Mouse (Mus musculus) limb, embryonic 14.5 days (tissue): ENCODE results near the gene Hist1h2bm. TPM values are rescaled to one million over a fixed set of nuclear protein-coding genes. Genes with fewer than 3 reads are reported as not detected.
A peak's percentile ranks its signal among the peaks of the same experiment; 100 is the strongest.
"Not testable (repeated sequence)": the region's sequence is repeated elsewhere in the genome, so short reads cannot be mapped to it uniquely, and the experiment has no call there.

Experiments used
- ATAC-seq: fragments of 200-750 bp; cut with Nextera tagmentation; 2 replicates; pipeline ENCODE4 v1.8.0; 2017; ENCODE audit warnings: low read depth, moderate number of reproducible peaks, moderate TSS enrichment; ENCODE audit not compliant: low FRiP score
- DNase-seq: peaks from one replicate; pipeline ENCODE4 v3.0.0-alpha.2; 2015; ENCODE audit warnings: low spot score
- H3K27ac ChIP-seq: fragments of 300-500 bp; sonication (generic); replicated peaks from 2 replicates; pipeline ENCODE4 v1.5.1; 2014; ENCODE audit warnings: low read depth, mild to moderate bottlenecking, low read length, moderate library complexity, mixed read lengths
- H3K27me3 ChIP-seq: fragments of 300-500 bp; sonication (generic); 2 replicates; pipeline ENCODE4 v1.6.1; 2014; ENCODE audit warnings: low read length, mixed read lengths; ENCODE audit not compliant: control insufficient read depth, insufficient read depth
- H3K36me3 ChIP-seq: fragments of 300-500 bp; sonication (generic); 2 replicates; pipeline ENCODE4 v1.6.1; 2014; ENCODE audit warnings: mild to moderate bottlenecking, low read length, moderate library complexity, mixed read lengths; ENCODE audit not compliant: control insufficient read depth, insufficient read depth
- H3K4me1 ChIP-seq: fragments of 300-500 bp; sonication (generic); 2 replicates; pipeline ENCODE4 v1.6.1; 2014; ENCODE audit warnings: antibody characterized with exemption, low read length, mixed read lengths; ENCODE audit not compliant: control insufficient read depth, insufficient read depth
- H3K4me2 ChIP-seq: fragments of 300-500 bp; sonication (generic); replicated peaks from 2 replicates; pipeline ENCODE4 v1.6.1; 2014; ENCODE audit warnings: low read depth, mild to moderate bottlenecking, low read length, moderate library complexity; ENCODE audit not compliant: severe bottlenecking
- H3K4me3 ChIP-seq: fragments of 300-500 bp; sonication (generic); replicated peaks from 2 replicates; pipeline ENCODE4 v1.5.1; 2014; ENCODE audit warnings: low read length
- H3K9ac ChIP-seq: fragments of 300-500 bp; sonication (generic); 2 replicates; pipeline ENCODE4 v1.6.1; 2014; ENCODE audit warnings: mild to moderate bottlenecking, low read depth, low read length, moderate library complexity; ENCODE audit not compliant: severe bottlenecking
- H3K9me3 ChIP-seq: fragments of 300-500 bp; sonication (generic); 2 replicates; pipeline ENCODE4 v1.6.1; 2016; ENCODE audit warnings: low read length; ENCODE audit not compliant: control insufficient read depth
- POLR2A ChIP-seq: fragments of 200-500 bp; IDR thresholded peaks from 2 replicates; pipeline ENCODE4 v1.8.0; 2012; ENCODE audit warnings: inconsistent platforms, mild to moderate bottlenecking, moderate library complexity, borderline replicate concordance; ENCODE audit not compliant: insufficient read depth, insufficient read length; ENCODE audit errors: extremely low read depth
- WGBS: fragments of 180-500 bp; shearing (Covaris S2); extraction: QIAGEN DNeasy Blood & Tissue Kit; methylation state at CpG from one replicate; pipeline ENCODE4 v1.1.7; 2014; 5-methylcytosine and 5-hydroxymethylcytosine counted together
- microRNA-seq: library from miRNA; unstranded; fragments of <30 nt; microRNA quantifications from one replicate; pipeline ENCODE4, GENCODE M21; 2016
- polyA plus RNA-seq, 2 experiments: library from polyadenylated mRNA; depleted of rRNA in 1 of 2; stranded (reverse) in 1 of 2; unstranded in 1 of 2; fragments of >200 nt; fragmentation: Nextera tagmentation in 1 of 2; extraction: Ambion mirVana in 1 of 2; gene quantifications; 2 replicates each; pipeline versions ENCODE4 v1.2.1 to v1.2.3; 2012 to 2014

Hist1h2bm gene
- polyA plus RNA-seq, 2 experiments = 4.8 to 15.1 TPM

DNA sequence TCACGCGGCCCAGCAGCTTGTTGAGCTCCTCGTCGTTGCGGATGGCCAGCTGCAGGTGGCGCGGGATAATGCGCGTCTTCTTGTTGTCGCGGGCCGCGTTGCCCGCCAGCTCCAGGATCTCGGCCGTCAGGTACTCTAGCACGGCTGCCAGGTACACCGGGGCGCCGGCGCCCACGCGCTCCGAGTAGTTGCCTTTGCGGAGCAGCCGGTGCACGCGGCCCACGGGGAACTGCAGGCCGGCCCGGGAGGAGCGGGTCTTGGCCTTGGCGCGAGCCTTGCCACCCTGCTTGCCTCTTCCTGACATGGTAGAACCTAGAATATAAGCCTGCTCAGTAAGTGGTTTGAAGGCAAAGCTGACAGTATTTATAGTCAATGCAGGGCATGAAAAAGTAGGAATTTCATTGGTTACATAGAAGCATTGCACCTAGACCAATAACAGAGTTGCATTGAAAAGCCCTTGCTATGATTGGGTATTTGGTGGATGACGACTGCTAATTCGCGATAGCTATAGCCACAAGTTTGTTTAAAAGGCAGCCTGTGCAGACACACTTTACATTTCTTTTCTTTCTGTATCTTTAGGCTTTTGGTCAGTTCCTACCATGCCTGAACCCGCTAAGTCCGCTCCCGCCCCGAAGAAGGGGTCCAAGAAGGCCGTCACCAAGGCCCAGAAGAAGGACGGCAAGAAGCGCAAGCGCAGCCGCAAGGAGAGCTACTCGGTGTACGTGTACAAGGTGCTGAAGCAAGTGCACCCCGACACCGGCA, 31.9 kb downstream of the Hist1h2bm start, which contains the start of the genes Hist1h2ak and Hist1h2bn:
TSS of gene Hist1h2ak (minus strand) at position 304 of the 762 bp plus-strand sequence.
TSS of gene Hist1h2bn (plus strand) at position 600 of the 762 bp plus-strand sequence.
- H3K36me3 ChIP-seq, H3K9me3 ChIP-seq, H3K27me3 ChIP-seq: not testable (repeated sequence)
- H3K9ac ChIP-seq = peak within 1 kb of the TSS; percentile 61
- 1% methylated on average over 19 of the region's 50 CpGs for WGBS
- peak; percentile 98 for DNase-seq
- H3K27ac ChIP-seq = peak within 1 kb of the TSS; percentile 89
- peak within 1 kb of the TSS; percentile 63 for H3K4me2 ChIP-seq
- peaks cover 20% of the 10 kb centered on the region for H3K4me1 ChIP-seq
- H3K4me3 ChIP-seq = peak within 1 kb of the TSS; percentile 43
- peak; percentile 66; the same call in 1 of the 2 replicates for TF ChIP-seq POLR2A
- ATAC-seq = peak; percentile 91

DNA sequence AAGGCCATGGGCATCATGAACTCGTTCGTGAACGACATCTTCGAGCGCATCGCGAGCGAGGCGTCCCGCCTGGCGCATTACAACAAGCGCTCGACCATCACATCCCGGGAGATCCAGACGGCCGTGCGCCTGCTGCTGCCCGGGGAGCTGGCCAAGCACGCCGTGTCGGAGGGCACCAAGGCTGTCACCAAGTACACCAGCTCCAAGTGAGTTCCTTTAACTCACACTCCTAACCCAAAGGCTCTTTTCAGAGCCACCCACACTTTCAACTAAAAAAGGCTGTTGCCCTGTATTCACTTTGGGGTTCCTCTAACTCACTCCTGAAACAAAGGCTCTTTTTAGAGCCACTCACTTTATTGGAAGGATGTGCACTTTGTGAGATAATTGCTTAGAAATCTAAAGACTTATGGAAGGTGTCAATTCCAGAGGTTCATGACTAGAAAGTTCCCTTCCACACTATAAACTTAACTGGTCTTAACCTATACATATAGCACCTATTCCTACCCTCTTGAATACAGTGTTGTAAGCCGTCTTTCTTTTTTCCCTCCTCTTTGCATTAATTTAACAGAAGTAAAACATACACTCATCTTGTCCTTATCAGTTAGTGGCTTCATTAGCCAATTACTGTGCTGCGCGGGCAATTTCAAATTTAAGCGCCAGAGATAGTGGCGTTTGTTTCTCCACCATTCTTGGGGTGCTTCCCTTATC, 32.6 kb downstream of the Hist1h2bm start:
- H3K4me1 ChIP-seq = peaks cover 14% of the 10 kb centered on the region
- H3K9me3 ChIP-seq, H3K36me3 ChIP-seq, ATAC-seq, H3K27me3 ChIP-seq: not testable (repeated sequence)
- peak overlapping the region; percentile 63 for H3K4me2 ChIP-seq
- DNase-seq = peak; percentile 56
- peak overlapping the region; percentile 43 for H3K4me3 ChIP-seq
- peak overlapping the region; percentile 81 for H3K27ac ChIP-seq
- peak overlapping the region; percentile 59 for H3K9ac ChIP-seq
- under 1% methylated on average over 15 of the region's 26 CpGs for WGBS

DNA sequence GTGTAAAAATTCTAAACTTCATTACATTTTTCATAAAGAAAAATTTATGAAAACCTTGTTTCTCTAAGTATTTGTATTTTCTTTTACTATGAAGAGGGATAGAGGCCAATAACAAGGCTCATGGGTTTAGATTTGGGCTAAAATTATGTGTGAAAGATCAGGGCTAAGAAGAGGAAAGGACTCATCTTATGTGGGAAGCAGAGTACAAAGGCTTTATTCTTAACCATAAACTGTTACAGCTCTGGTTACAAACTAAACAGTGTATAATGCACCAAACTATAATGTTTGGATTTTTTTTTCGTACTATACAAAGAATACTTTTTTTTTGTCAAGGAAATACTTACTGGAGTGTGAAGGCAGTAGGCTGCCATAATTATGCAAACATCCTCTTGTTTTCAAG, 33.9 kb downstream of the Hist1h2bm start:
- ATAC-seq = no peak
- no peaks in the 10 kb centered on the region for H3K36me3 ChIP-seq
- no peaks in the 10 kb centered on the region for H3K27me3 ChIP-seq
- no peaks in the 10 kb centered on the region for H3K9me3 ChIP-seq
- H3K4me2 ChIP-seq = 0 out of 2 replicates have a peak overlapping the region, but pooled peaks have one; percentile 13
- no peak overlapping the region for H3K9ac ChIP-seq
- peaks cover 12% of the 10 kb centered on the region for H3K4me1 ChIP-seq
- no peak overlapping the region for H3K27ac ChIP-seq
- no peak for TF ChIP-seq POLR2A
- DNase-seq = no peak
- H3K4me3 ChIP-seq = no peak overlapping the region
- WGBS = 89% methylated on average over 1 of the region's 1 CpGs

Small RNA genes lying within 50 kb of the gene (microRNA-seq; reads per million reads assigned to microRNA genes)
- gene Gm44357 (not detected), gene Gm44367 (not detected), gene Gm44454 (not detected)

Other genes starting within 250 kb of the Hist1h2bm start
Only the 30 nearest of the 31 such genes appear.
- gene Gm10065, start 242.6 kb upstream of the Hist1h2bm start, polyA plus RNA-seq (2012; rRNA removed) = not detected in 2 replicates
- gene Gm10065, start 242.6 kb upstream of the Hist1h2bm start, polyA plus RNA-seq (2014; fragmentation: Nextera tagmentation; extraction: Ambion mirVana) = not detected in 2 replicates
- 0.17 and 0.30 TPM in 2 replicates for gene AK157302, start 226.8 kb upstream of the Hist1h2bm start, polyA plus RNA-seq (2012; rRNA removed)
- gene AK157302, start 226.8 kb upstream of the Hist1h2bm start, polyA plus RNA-seq (2014; fragmentation: Nextera tagmentation; extraction: Ambion mirVana) = 0.28 and 0.29 TPM in 2 replicates
- gene Gm11273, start 220.6 kb upstream of the Hist1h2bm start, polyA plus RNA-seq (2012; rRNA removed) = 5.1 and 5.9 TPM in 2 replicates
- gene Gm11273, start 220.6 kb upstream of the Hist1h2bm start, polyA plus RNA-seq (2014; fragmentation: Nextera tagmentation; extraction: Ambion mirVana) = 6.1 and 6.8 TPM in 2 replicates
- 12.9 and 16.2 TPM in 2 replicates for gene Zkscan8, start 190.9 kb upstream of the Hist1h2bm start, polyA plus RNA-seq (2012; rRNA removed)
- gene Zkscan8, start 190.9 kb upstream of the Hist1h2bm start, polyA plus RNA-seq (2014; fragmentation: Nextera tagmentation; extraction: Ambion mirVana) = 8.8 and 10.0 TPM in 2 replicates
- not detected in 2 replicates for gene Olfr1366, start 179.2 kb upstream of the Hist1h2bm start, polyA plus RNA-seq (2012; rRNA removed)
- 0.15 and 0.30 TPM in 2 replicates for gene Olfr1366, start 179.2 kb upstream of the Hist1h2bm start, polyA plus RNA-seq (2014; fragmentation: Nextera tagmentation; extraction: Ambion mirVana)
- gene Olfr1535, start 162.2 kb upstream of the Hist1h2bm start, polyA plus RNA-seq (2012; rRNA removed) = not detected in 2 replicates
- gene Olfr1535, start 162.2 kb upstream of the Hist1h2bm start, polyA plus RNA-seq (2014; fragmentation: Nextera tagmentation; extraction: Ambion mirVana) = not detected in 2 replicates
- not detected in 2 replicates for gene Olfr1364, start 140.3 kb upstream of the Hist1h2bm start, polyA plus RNA-seq (2012; rRNA removed)
- not detected in 2 replicates for gene Olfr1364, start 140.3 kb upstream of the Hist1h2bm start, polyA plus RNA-seq (2014; fragmentation: Nextera tagmentation; extraction: Ambion mirVana)
- not detected in 2 replicates for gene Olfr1362, start 108.0 kb upstream of the Hist1h2bm start, polyA plus RNA-seq (2012; rRNA removed)
- gene Olfr1362, start 108.0 kb upstream of the Hist1h2bm start, polyA plus RNA-seq (2014; fragmentation: Nextera tagmentation; extraction: Ambion mirVana) = not detected in 2 replicates
- not detected in 2 replicates for gene Olfr11, start 79.5 kb upstream of the Hist1h2bm start, polyA plus RNA-seq (2012; rRNA removed)
- gene Olfr11, start 79.5 kb upstream of the Hist1h2bm start, polyA plus RNA-seq (2014; fragmentation: Nextera tagmentation; extraction: Ambion mirVana) = not detected in 2 replicates
- not detected in 2 replicates for gene Olfr1361, start 58.7 kb upstream of the Hist1h2bm start, polyA plus RNA-seq (2012; rRNA removed)
- gene Olfr1361, start 58.7 kb upstream of the Hist1h2bm start, polyA plus RNA-seq (2014; fragmentation: Nextera tagmentation; extraction: Ambion mirVana) = not detected in 2 replicates
- gene Olfr1360, start 44.6 kb upstream of the Hist1h2bm start, polyA plus RNA-seq (2012; rRNA removed) = not detected in 2 replicates
- gene Olfr1360, start 44.6 kb upstream of the Hist1h2bm start, polyA plus RNA-seq (2014; fragmentation: Nextera tagmentation; extraction: Ambion mirVana) = not detected in 2 replicates
- gene Olfr1359, start 23.9 kb upstream of the Hist1h2bm start, polyA plus RNA-seq (2012; rRNA removed) = not detected in 2 replicates
- not detected in 2 replicates for gene Olfr1359, start 23.9 kb upstream of the Hist1h2bm start, polyA plus RNA-seq (2014; fragmentation: Nextera tagmentation; extraction: Ambion mirVana)
- 15.9 and 20.8 TPM in 2 replicates for gene Hist1h2bl, start 5.9 kb upstream of the Hist1h2bm start, polyA plus RNA-seq (2012; rRNA removed)
- 2.4 and 4.4 TPM in 2 replicates for gene Hist1h2bl, start 5.9 kb upstream of the Hist1h2bm start, polyA plus RNA-seq (2014; fragmentation: Nextera tagmentation; extraction: Ambion mirVana)
- 17.5 and 34.8 TPM in 2 replicates for gene Hist1h2ai, start 5.6 kb upstream of the Hist1h2bm start, polyA plus RNA-seq (2012; rRNA removed)
- 30.7 and 38.1 TPM in 2 replicates for gene Hist1h2ai, start 5.6 kb upstream of the Hist1h2bm start, polyA plus RNA-seq (2014; fragmentation: Nextera tagmentation; extraction: Ambion mirVana)
- 34.5 and 61.8 TPM in 2 replicates for gene Hist1h3h, start 4.4 kb upstream of the Hist1h2bm start, polyA plus RNA-seq (2012; rRNA removed)
- 18.4 and 18.6 TPM in 2 replicates for gene Hist1h3h, start 4.4 kb upstream of the Hist1h2bm start, polyA plus RNA-seq (2014; fragmentation: Nextera tagmentation; extraction: Ambion mirVana)
- 13.7 and 13.8 TPM in 2 replicates for gene Hist1h4j, start 13.0 kb downstream of the Hist1h2bm start, polyA plus RNA-seq (2012; rRNA removed)
- 1.00 and 1.3 TPM in 2 replicates for gene Hist1h4j, start 13.0 kb downstream of the Hist1h2bm start, polyA plus RNA-seq (2014; fragmentation: Nextera tagmentation; extraction: Ambion mirVana)
- 22.1 and 22.3 TPM in 2 replicates for gene Hist1h4k, start 28.5 kb downstream of the Hist1h2bm start, polyA plus RNA-seq (2012; rRNA removed)
- gene Hist1h4k, start 28.5 kb downstream of the Hist1h2bm start, polyA plus RNA-seq (2014; fragmentation: Nextera tagmentation; extraction: Ambion mirVana) = 1.4 and 4.0 TPM in 2 replicates
- gene Hist1h2ak, start 31.8 kb downstream of the Hist1h2bm start, polyA plus RNA-seq (2012; rRNA removed) = 26.8 and 28.1 TPM in 2 replicates
- 11.0 and 17.9 TPM in 2 replicates for gene Hist1h2ak, start 31.8 kb downstream of the Hist1h2bm start, polyA plus RNA-seq (2014; fragmentation: Nextera tagmentation; extraction: Ambion mirVana)
- 15.3 and 18.4 TPM in 2 replicates for gene Hist1h2bn, start 32.1 kb downstream of the Hist1h2bm start, polyA plus RNA-seq (2012; rRNA removed)
- gene Hist1h2bn, start 32.1 kb downstream of the Hist1h2bm start, polyA plus RNA-seq (2014; fragmentation: Nextera tagmentation; extraction: Ambion mirVana) = 3.2 and 3.4 TPM in 2 replicates
- gene Hist1h1b, start 58.6 kb downstream of the Hist1h2bm start, polyA plus RNA-seq (2012; rRNA removed) = 5.9 and 6.7 TPM in 2 replicates
- 8.9 and 13.0 TPM in 2 replicates for gene Hist1h1b, start 58.6 kb downstream of the Hist1h2bm start, polyA plus RNA-seq (2014; fragmentation: Nextera tagmentation; extraction: Ambion mirVana)
- gene Hist1h3i, start 61.3 kb downstream of the Hist1h2bm start, polyA plus RNA-seq (2012; rRNA removed) = 39.9 and 59.2 TPM in 2 replicates
- gene Hist1h3i, start 61.3 kb downstream of the Hist1h2bm start, polyA plus RNA-seq (2014; fragmentation: Nextera tagmentation; extraction: Ambion mirVana) = 142 and 166 TPM in 2 replicates
- gene Hist1h2an, start 65.2 kb downstream of the Hist1h2bm start, polyA plus RNA-seq (2012; rRNA removed) = 9.3 and 19.2 TPM in 2 replicates
- 6.1 and 8.1 TPM in 2 replicates for gene Hist1h2an, start 65.2 kb downstream of the Hist1h2bm start, polyA plus RNA-seq (2014; fragmentation: Nextera tagmentation; extraction: Ambion mirVana)
- gene Hist1h2bp, start 65.4 kb downstream of the Hist1h2bm start, polyA plus RNA-seq (2012; rRNA removed) = 1.8 and 2.2 TPM in 2 replicates
- gene Hist1h2bp, start 65.4 kb downstream of the Hist1h2bm start, polyA plus RNA-seq (2014; fragmentation: Nextera tagmentation; extraction: Ambion mirVana) = 1.9 and 2.1 TPM in 2 replicates
- 18.4 and 18.7 TPM in 2 replicates for gene Hist1h2bq, start 88.2 kb downstream of the Hist1h2bm start, polyA plus RNA-seq (2012; rRNA removed)
- 20.2 and 24.7 TPM in 2 replicates for gene Hist1h2bq, start 88.2 kb downstream of the Hist1h2bm start, polyA plus RNA-seq (2014; fragmentation: Nextera tagmentation; extraction: Ambion mirVana)
- not detected in 2 replicates for gene Hist1h2ao, start 88.4 kb downstream of the Hist1h2bm start, polyA plus RNA-seq (2012; rRNA removed)
- gene Hist1h2ao, start 88.4 kb downstream of the Hist1h2bm start, polyA plus RNA-seq (2014; fragmentation: Nextera tagmentation; extraction: Ambion mirVana) = 2.1 TPM in 1 of 2 replicates, not detected in the other
- gene Hist1h4m, start 89.7 kb downstream of the Hist1h2bm start, polyA plus RNA-seq (2012; rRNA removed) = not detected in 2 replicates
- gene Hist1h4m, start 89.7 kb downstream of the Hist1h2bm start, polyA plus RNA-seq (2014; fragmentation: Nextera tagmentation; extraction: Ambion mirVana) = not detected in 2 replicates
- gene Hist1h4n, start 110.2 kb downstream of the Hist1h2bm start, polyA plus RNA-seq (2012; rRNA removed) = 30.3 and 31.8 TPM in 2 replicates
- 15.6 and 21.5 TPM in 2 replicates for gene Hist1h4n, start 110.2 kb downstream of the Hist1h2bm start, polyA plus RNA-seq (2014; fragmentation: Nextera tagmentation; extraction: Ambion mirVana)
- 60.6 and 133 TPM in 2 replicates for gene Hist1h2ap, start 111.5 kb downstream of the Hist1h2bm start, polyA plus RNA-seq (2012; rRNA removed)
- 3,378 and 3,605 TPM in 2 replicates for gene Hist1h2ap, start 111.5 kb downstream of the Hist1h2bm start, polyA plus RNA-seq (2014; fragmentation: Nextera tagmentation; extraction: Ambion mirVana)
- 7.1 and 24.1 TPM in 2 replicates for gene Hist1h2br, start 111.7 kb downstream of the Hist1h2bm start, polyA plus RNA-seq (2012; rRNA removed)
- gene Hist1h2br, start 111.7 kb downstream of the Hist1h2bm start, polyA plus RNA-seq (2014; fragmentation: Nextera tagmentation; extraction: Ambion mirVana) = 19.2 and 25.2 TPM in 2 replicates
- gene Zfp184, start 223.1 kb downstream of the Hist1h2bm start, polyA plus RNA-seq (2012; rRNA removed) = 7.5 and 8.3 TPM in 2 replicates
- 12.7 and 17.2 TPM in 2 replicates for gene Zfp184, start 223.1 kb downstream of the Hist1h2bm start, polyA plus RNA-seq (2014; fragmentation: Nextera tagmentation; extraction: Ambion mirVana)